Mouse (Mus musculus) embryonic fibroblast, embryonic 13.5 days (primary cell): Measurements from ENCODE around the gene Mrpl57. TPM values are rescaled to one million over a fixed set of nuclear protein-coding genes. Genes with fewer than 3 reads are reported as not detected.
A peak's percentile ranks its signal among the peaks of the same experiment; 100 is the strongest.
"Not testable (repeated sequence)": the region's sequence is repeated elsewhere in the genome, so short reads cannot be mapped to it uniquely, and the experiment has no call there.

Experiments
- H3K27ac ChIP-seq: 2 replicates; pipeline ENCODE4 v1.5.1; 2012; ENCODE audit warnings: low read length, control low read depth, inconsistent platforms; ENCODE audit not compliant: insufficient read depth
- H3K4me1 ChIP-seq: 2 replicates; pipeline ENCODE4 v1.6.1; 2011; ENCODE audit warnings: low read length; ENCODE audit not compliant: control insufficient read depth, insufficient read depth
- H3K4me3 ChIP-seq: 2 replicates; pipeline ENCODE4 v1.5.1; 2011; ENCODE audit warnings: mild to moderate bottlenecking, control low read depth, low read length; ENCODE audit not compliant: insufficient read depth
- CTCF ChIP-seq: IDR thresholded peaks from 2 replicates; pipeline ENCODE4 v1.5.1; 2011; ENCODE audit warnings: mild to moderate bottlenecking, control low read depth, low read length, moderate library complexity, borderline replicate concordance; ENCODE audit not compliant: insufficient read depth
- POLR2A ChIP-seq: IDR thresholded peaks from 2 replicates; pipeline ENCODE4 v1.6.1; 2011; ENCODE audit warnings: low read depth, mild to moderate bottlenecking, control low read depth, low read length, moderate library complexity
- polyA plus RNA-seq: library from polyadenylated mRNA; stranded (reverse); fragments of >200 nt; gene quantifications from 2 replicates; pipeline ENCODE4 v1.2.4, GENCODE M21; 2011; ENCODE audit warnings: low read depth; ENCODE audit not compliant: missing spikeins, insufficient read length

Mrpl57 gene
- polyA plus RNA-seq, 1 experiment = 47.5 TPM

GRCm38 (mm10) chr14:57810886-57811285 lies 15.1 kb upstream of the Mrpl57 start:
- TF ChIP-seq POLR2A (no peak), CTCF (no peak)
- no peak overlapping the region for H3K27ac ChIP-seq
- no peaks in the 10 kb centered on the region for H3K4me1 ChIP-seq
- no peak overlapping the region for H3K4me3 ChIP-seq

- TF ChIP-seq CTCF (no peak), POLR2A (no peak)
These were observed 14.2 kb upstream of the Mrpl57 start for GRCm38 (mm10) chr14:57811844-57812243.

GRCm38 (mm10) chr14:57820839-57821238 lies 5.2 kb upstream of the Mrpl57 start:
- no peak for TF ChIP-seq CTCF
- TF ChIP-seq POLR2A = no peak
- 0 out of 2 replicates have a peak, but pooled peaks cover 2% of the 10 kb centered on the region for H3K4me1 ChIP-seq
- no peak overlapping the region for H3K4me3 ChIP-seq
- H3K27ac ChIP-seq = no peak overlapping the region

More at GRCm38 (mm10) chr14:57811844-57812243, 14.2 kb upstream of the Mrpl57 start:
- Histone ChIP-seq H3K4me1 (no peaks in the 10 kb centered on the region), H3K4me3 (no peak overlapping the region), H3K27ac (no peak overlapping the region)

GRCm38 (mm10) chr14:57827284-57827683 lies 1.2 kb downstream of the Mrpl57 start:
- peaks cover 5% of the 10 kb centered on the region; the same call in 1 of the 2 replicates for H3K4me1 ChIP-seq
- H3K4me3 ChIP-seq = peak overlapping the region; percentile 85
- no peak for TF ChIP-seq CTCF
- no peak for TF ChIP-seq POLR2A
- H3K27ac ChIP-seq = no peak overlapping the region

- Histone ChIP-seq H3K27ac (no peak overlapping the region), H3K4me1 (no peaks in the 10 kb centered on the region), H3K4me3 (no peak overlapping the region)
- TF ChIP-seq CTCF (no peak), POLR2A (no peak)
These were observed 7.5 kb downstream of the Mrpl57 start for GRCm38 (mm10) chr14:57833526-57833925.

- TF ChIP-seq CTCF = no peak
- no peak for TF ChIP-seq POLR2A
These were observed 9.1 kb downstream of the Mrpl57 start for GRCm38 (mm10) chr14:57835157-57835556.

GRCm38 (mm10) chr14:57844535-57844934 lies 18.5 kb downstream of the Mrpl57 start:
- Histone ChIP-seq H3K4me1 (no peaks in the 10 kb centered on the region), H3K4me3 (no peak overlapping the region), H3K27ac (no peak overlapping the region)
- TF ChIP-seq POLR2A (no peak), CTCF (no peak)

More at GRCm38 (mm10) chr14:57835157-57835556, 9.1 kb downstream of the Mrpl57 start:
- Histone ChIP-seq H3K4me1 (no peaks in the 10 kb centered on the region), H3K27ac (no peak overlapping the region), H3K4me3 (no peak overlapping the region)

- H3K4me3 ChIP-seq, H3K27ac ChIP-seq: not testable (repeated sequence)
- H3K4me1 ChIP-seq = peaks cover 13% of the 10 kb centered on the region
These were observed 22.0 kb downstream of the Mrpl57 start for GRCm38 (mm10) chr14:57848061-57848460.

- H3K4me3 ChIP-seq = no peak overlapping the region
- H3K4me1 ChIP-seq = peaks cover 13% of the 10 kb centered on the region
- no peak for TF ChIP-seq CTCF
- TF ChIP-seq POLR2A = no peak
- H3K27ac ChIP-seq = no peak overlapping the region
These were observed 22.6 kb downstream of the Mrpl57 start for GRCm38 (mm10) chr14:57848646-57849045.

GRCm38 (mm10) chr14:57850330-57850729 lies 24.3 kb downstream of the Mrpl57 start:
- Histone ChIP-seq H3K4me1 (peaks cover 13% of the 10 kb centered on the region), H3K27ac (peak overlapping the region; percentile 93), H3K4me3 (no peak overlapping the region)
- no peak for TF ChIP-seq POLR2A
- TF ChIP-seq CTCF = no peak

- Histone ChIP-seq H3K27ac (no peak overlapping the region), H3K4me3 (no peak overlapping the region), H3K4me1 (peaks cover 13% of the 10 kb centered on the region)
- TF ChIP-seq POLR2A = no peak
These were observed 26.9 kb downstream of the Mrpl57 start for GRCm38 (mm10) chr14:57852961-57853360.

GRCm38 (mm10) chr14:57856037-57856436 lies 30.0 kb downstream of the Mrpl57 start:
- H3K27ac ChIP-seq, H3K4me1 ChIP-seq, H3K4me3 ChIP-seq: not testable (repeated sequence)
